Mouse (Mus musculus) kidney, embryonic 16.5 days (tissue): Measurements from ENCODE around the gene Slc9a6. TPM values are rescaled to one million over a fixed set of nuclear protein-coding genes. Genes with fewer than 3 reads are reported as not detected.

ENCODE experiments used
- ATAC-seq: fragments of 200-750 bp; cut with Nextera tagmentation; 2 replicates; pipeline ENCODE4 v1.8.0; 2017; ENCODE audit warnings: moderate TSS enrichment; ENCODE audit not compliant: low FRiP score, low TSS enrichment
- H3K27ac ChIP-seq: fragments of 300-500 bp; sonication (generic); 2 replicates; pipeline ENCODE4 v1.5.1; 2014; ENCODE audit warnings: low read length
- H3K27me3 ChIP-seq: fragments of 300-500 bp; sonication (generic); 2 replicates; pipeline ENCODE4 v1.6.1; 2014; ENCODE audit warnings: low read length, control low read depth, mixed read lengths; ENCODE audit not compliant: insufficient read depth
- H3K36me3 ChIP-seq: fragments of 300-500 bp; sonication (generic); 2 replicates; pipeline ENCODE4 v1.6.1; 2014; ENCODE audit warnings: low read length, control low read depth, mixed read lengths; ENCODE audit not compliant: insufficient read depth
- H3K4me1 ChIP-seq: fragments of 300-500 bp; sonication (generic); 2 replicates; pipeline ENCODE4 v1.6.1; 2014; ENCODE audit warnings: low read length, control low read depth, mixed read lengths; ENCODE audit not compliant: insufficient read depth
- H3K4me2 ChIP-seq: fragments of 300-500 bp; sonication (generic); replicated peaks from 2 replicates; pipeline ENCODE4 v1.6.1; 2014; ENCODE audit warnings: low read depth, low read length
- H3K4me3 ChIP-seq: fragments of 300-500 bp; sonication (generic); 2 replicates; pipeline ENCODE4 v1.5.1; 2014; ENCODE audit warnings: mild to moderate bottlenecking, low read length
- H3K9ac ChIP-seq: fragments of 300-500 bp; sonication (generic); replicated peaks from 2 replicates; pipeline ENCODE4 v1.6.1; 2014; ENCODE audit warnings: low read length
- H3K9me3 ChIP-seq: fragments of 300-500 bp; sonication (generic); 2 replicates; pipeline ENCODE4 v1.6.1; 2016; ENCODE audit warnings: low read length, control low read depth
- WGBS: fragments of 180-500 bp; shearing (Covaris S2); extraction: QIAGEN DNeasy Blood & Tissue Kit; methylation state at CpG from one replicate; pipeline ENCODE4 v1.1.7; 2014; 5-methylcytosine and 5-hydroxymethylcytosine counted together
- polyA plus RNA-seq: library from polyadenylated mRNA; unstranded; fragments of >200 nt; fragmentation: Nextera tagmentation; extraction: Ambion mirVana; gene quantifications from 2 replicates; pipeline ENCODE4 v1.2.1, GENCODE M21; 2015

Slc9a6 gene
- polyA plus RNA-seq, 1 experiment from 2014 or later: 13.1 TPM

DNA sequence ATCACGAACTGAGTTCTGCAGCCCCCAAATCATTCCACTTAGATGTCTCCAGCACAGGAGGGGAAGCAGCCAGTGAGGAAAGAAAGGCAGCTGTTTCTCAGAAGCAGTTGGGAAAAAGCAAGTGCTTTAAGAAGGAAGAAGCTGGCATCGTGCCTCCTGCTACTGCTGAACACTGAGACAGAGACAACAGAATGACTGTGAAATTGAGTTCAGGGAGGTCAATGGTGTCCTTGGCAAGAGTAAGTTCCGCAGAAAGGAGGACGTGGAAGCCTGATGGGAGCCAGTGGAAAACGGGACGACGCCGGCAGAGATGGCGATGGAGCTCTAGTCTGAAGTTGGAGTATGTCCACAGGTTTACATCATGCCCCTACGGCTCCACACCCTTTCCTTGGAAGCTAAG, 74.0 kb downstream of the Slc9a6 start:
- WGBS: 87% methylated on average over 10 of the region's 10 CpGs
- no peak for ATAC-seq

DNA sequence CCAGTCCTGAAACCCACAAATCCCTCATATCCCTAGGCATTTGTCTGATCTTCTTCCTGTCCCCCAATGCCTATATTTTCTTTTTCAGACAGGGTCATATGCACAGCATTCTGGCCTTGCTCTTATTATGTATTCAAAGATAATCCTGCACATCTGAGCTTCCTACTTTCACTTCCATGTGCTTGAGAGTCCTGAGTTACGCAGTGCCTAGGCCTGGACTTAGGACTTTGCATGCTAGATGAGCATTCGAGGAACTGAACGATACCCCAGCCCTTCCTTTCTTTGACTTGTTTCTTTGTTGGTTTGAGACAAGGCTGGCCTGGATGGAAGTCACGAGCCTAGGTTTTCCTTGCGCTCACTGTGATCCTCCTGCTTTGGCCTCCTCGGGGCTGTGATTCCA, 83.0 kb downstream of the Slc9a6 start:
- Histone ChIP-seq H3K27ac (no peak overlapping the region), H3K27me3 (no peaks in the 10 kb centered on the region), H3K4me2 (no peak overlapping the region), H3K9ac (no peak overlapping the region), H3K4me3 (no peak overlapping the region), H3K36me3 (no peaks in the 10 kb centered on the region), H3K9me3 (no peaks in the 10 kb centered on the region), H3K4me1 (no peaks in the 10 kb centered on the region)
- 78% methylated on average over 6 of the region's 6 CpGs for WGBS
- no peak for ATAC-seq

More for the DNA sequence above, 74.0 kb downstream of the Slc9a6 start:
- Histone ChIP-seq H3K36me3 (no peaks in the 10 kb centered on the region), H3K9ac (no peak overlapping the region), H3K27me3 (no peaks in the 10 kb centered on the region), H3K27ac (no peak overlapping the region), H3K4me2 (no peak overlapping the region), H3K9me3 (no peaks in the 10 kb centered on the region), H3K4me1 (no peaks in the 10 kb centered on the region), H3K4me3 (no peak overlapping the region)

DNA sequence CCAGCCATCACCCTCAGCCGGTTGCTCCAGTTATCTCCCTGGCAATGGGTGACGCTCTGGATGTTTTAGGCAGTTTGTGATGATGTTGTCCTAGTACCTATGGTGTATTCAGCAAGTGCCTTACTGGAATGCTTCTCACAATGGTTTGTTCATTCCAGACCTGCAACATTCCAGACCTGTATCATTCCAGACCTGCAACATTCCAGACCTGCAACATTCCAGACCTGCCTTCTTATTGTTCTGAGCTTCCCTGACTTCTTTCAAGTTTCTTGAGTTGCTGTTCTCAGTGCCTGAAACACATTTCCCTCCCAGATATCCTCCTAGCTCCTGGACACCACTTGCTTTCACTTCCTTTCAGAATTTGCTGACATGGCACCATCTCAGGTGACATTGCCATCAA, 85.0 kb downstream of the Slc9a6 start:
- no peak overlapping the region for H3K4me2 ChIP-seq
- no peak for ATAC-seq
- no peak overlapping the region for H3K4me3 ChIP-seq
- no peaks in the 10 kb centered on the region for H3K4me1 ChIP-seq
- no peaks in the 10 kb centered on the region for H3K9me3 ChIP-seq
- no peak overlapping the region for H3K9ac ChIP-seq
- no peak overlapping the region for H3K27ac ChIP-seq
- no peaks in the 10 kb centered on the region for H3K27me3 ChIP-seq
- H3K36me3 ChIP-seq: no peaks in the 10 kb centered on the region
- WGBS: 88% methylated on average over 2 of the region's 2 CpGs

DNA sequence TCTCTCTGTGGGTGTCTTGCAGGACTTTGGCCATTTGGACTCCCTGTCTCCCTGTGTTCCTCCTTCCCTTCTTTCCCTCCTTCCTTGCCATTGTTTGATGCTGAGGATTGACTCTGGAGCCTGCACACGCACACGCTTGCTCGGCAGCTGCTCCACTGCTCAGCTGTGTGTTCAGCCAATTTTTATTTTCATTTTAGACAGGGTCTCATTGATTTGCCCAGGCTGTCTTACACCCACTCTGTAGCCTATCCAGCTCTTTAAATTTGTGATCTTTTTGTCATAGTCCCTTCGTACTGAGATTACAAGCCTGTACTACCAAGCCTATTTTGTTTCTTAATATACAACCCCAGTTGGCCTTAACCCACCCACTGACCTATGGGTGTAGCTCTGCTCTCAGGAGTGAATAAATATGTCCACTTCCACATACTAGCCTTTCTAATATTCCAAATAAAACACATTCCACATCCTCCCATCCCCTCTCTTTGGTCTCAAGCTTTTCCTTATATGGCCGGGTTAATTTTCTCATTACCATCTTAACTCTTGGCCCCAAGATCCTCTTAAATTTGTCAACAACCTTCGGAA, 87.7 kb downstream of the Slc9a6 start:
- H3K4me2 ChIP-seq: no peak overlapping the region
- 60% methylated on average over 6 of the region's 6 CpGs for WGBS
- no peaks in the 10 kb centered on the region for H3K9me3 ChIP-seq
- ATAC-seq: peak; percentile 74; the same call in 1 of the 2 replicates
- H3K4me1 ChIP-seq: no peaks in the 10 kb centered on the region
- no peaks in the 10 kb centered on the region for H3K27me3 ChIP-seq
- H3K27ac ChIP-seq: no peak overlapping the region
- H3K9ac ChIP-seq: no peak overlapping the region
- no peaks in the 10 kb centered on the region for H3K36me3 ChIP-seq
- H3K4me3 ChIP-seq: no peak overlapping the region

DNA sequence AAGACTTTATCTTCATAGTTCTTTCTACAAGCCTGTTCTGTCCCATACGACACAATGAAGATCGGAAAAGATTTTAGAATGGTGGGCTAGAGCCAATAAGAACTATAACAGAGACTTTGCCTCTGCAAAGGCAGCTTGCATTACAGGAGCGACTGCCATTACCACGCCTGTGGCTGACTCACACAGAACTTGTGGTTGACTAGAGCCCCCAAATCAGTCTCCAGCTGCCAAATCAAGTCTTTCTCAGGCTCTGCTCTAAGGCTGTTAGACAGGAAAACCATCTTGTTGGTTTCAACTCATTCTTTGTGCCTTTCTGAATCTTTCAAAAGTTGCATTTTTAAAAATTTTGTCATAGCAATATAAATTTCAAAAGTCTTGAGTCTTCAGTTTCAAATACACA, 88.3 kb downstream of the Slc9a6 start:
- Histone ChIP-seq H3K4me3 (no peak overlapping the region), H3K36me3 (no peaks in the 10 kb centered on the region), H3K4me1 (no peaks in the 10 kb centered on the region), H3K27me3 (no peaks in the 10 kb centered on the region; the same call in 1 of the 2 replicates), H3K9ac (no peak overlapping the region), H3K27ac (no peak overlapping the region), H3K9me3 (no peaks in the 10 kb centered on the region), H3K4me2 (no peak overlapping the region)
- no peak for ATAC-seq
- WGBS: 68% methylated on average over 4 of the region's 4 CpGs

DNA sequence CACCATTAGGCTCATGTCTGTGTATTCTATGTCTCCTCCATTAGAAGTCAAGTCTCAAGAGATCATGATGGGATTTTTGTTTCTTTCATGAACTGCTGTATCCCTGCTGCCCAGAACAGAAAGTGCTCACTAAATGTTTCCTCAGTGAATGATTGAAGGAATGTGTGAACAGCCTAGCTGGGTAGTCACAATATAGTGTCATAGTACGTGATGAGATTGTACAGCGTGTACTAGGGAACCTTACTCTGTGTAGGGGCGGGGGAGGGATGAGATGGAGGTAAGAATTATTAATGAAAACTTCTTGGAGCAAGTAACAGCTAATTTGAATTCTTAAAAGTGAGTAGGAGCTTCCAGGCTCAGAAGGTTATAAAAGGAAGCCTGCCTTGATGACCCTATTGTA, 91.7 kb downstream of the Slc9a6 start:
- Histone ChIP-seq H3K4me3 (no peak overlapping the region), H3K9ac (no peak overlapping the region), H3K4me2 (no peak overlapping the region), H3K36me3 (no peaks in the 10 kb centered on the region), H3K9me3 (no peaks in the 10 kb centered on the region), H3K4me1 (no peaks in the 10 kb centered on the region), H3K27ac (no peak overlapping the region), H3K27me3 (no peaks in the 10 kb centered on the region; the same call in 1 of the 2 replicates)
- 62% methylated on average over 3 of the region's 3 CpGs for WGBS
- peak; percentile 76; the same call in 1 of the 2 replicates for ATAC-seq

DNA sequence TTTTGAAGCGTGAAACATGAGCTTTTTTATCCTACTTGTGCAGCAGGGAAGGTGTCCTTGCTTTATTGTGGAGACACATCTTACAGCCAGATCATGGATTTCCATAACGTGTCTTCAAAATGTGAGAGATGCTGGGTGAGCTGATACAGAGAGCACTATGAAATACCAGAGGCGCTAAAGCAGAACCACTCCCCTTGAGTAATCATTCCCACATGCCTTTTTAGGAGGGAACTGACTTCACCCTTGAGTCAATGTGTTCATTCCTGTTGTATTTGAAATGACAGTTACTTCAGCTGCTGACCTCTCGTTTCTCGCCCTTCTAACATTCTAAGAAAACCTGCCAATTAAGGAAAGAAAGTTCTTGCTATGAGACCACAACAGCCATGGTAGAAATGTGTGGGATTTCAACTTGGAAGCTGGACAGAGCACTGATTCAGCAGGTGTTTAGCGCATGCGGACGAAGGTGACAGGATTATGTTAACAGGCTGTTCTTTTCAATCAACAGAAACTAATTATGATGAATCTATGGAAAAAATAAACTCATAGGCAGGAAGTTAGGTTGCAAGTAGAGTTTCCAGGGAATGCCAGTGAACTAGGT, 94.5 kb downstream of the Slc9a6 start:
- H3K4me1 ChIP-seq: no peaks in the 10 kb centered on the region
- H3K9me3 ChIP-seq: no peaks in the 10 kb centered on the region
- no peak overlapping the region for H3K27ac ChIP-seq
- no peak overlapping the region for H3K9ac ChIP-seq
- WGBS: 76% methylated on average over 8 of the region's 8 CpGs
- H3K4me3 ChIP-seq: no peak overlapping the region
- H3K4me2 ChIP-seq: no peak overlapping the region
- H3K36me3 ChIP-seq: no peaks in the 10 kb centered on the region
- H3K27me3 ChIP-seq: no peaks in the 10 kb centered on the region; the same call in 1 of the 2 replicates
- no peak for ATAC-seq

DNA sequence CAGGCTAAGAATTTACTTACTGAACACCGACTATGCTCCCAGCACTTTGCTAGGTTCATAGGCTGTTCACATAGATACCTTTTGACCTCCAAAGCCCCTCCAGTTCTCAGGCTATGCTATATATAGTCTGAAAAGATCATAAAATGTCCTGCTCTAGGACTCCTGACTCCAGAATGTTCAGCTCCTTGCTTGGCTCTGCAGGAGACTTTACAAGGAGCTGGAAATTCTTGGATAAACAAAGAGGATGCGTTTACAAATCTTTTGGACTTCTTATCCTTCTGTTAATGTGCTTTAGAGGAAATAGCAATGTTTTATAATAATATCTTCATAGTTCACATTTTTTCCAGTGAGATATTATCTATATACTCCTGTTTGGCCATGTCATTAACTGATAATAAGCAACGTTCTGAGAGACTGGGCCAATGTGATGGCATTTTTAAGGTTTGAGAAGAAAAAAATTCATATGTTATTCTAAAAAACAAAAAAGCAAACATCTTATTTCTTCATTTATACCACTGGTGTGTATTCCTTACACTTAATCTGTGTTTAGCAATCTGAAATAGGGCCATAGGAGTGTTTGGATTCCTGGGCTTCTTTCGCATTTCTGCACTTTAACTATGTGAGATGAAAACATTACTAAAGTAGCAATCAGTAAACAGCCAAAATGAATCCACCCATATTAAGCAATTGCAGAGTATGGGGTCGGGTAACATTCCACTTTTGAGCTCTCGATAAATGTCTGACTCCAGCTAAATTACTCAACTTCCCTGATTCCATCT, 99.2 kb downstream of the Slc9a6 start:
- Histone ChIP-seq H3K4me1 (no peaks in the 10 kb centered on the region), H3K4me3 (no peak overlapping the region), H3K9ac (no peak overlapping the region), H3K4me2 (no peak overlapping the region), H3K9me3 (no peaks in the 10 kb centered on the region), H3K27ac (no peak overlapping the region), H3K27me3 (peaks cover 2% of the 10 kb centered on the region; the same call in 1 of the 2 replicates), H3K36me3 (no peaks in the 10 kb centered on the region)
- 72% methylated on average over 6 of the region's 6 CpGs for WGBS
- no peak for ATAC-seq

DNA sequence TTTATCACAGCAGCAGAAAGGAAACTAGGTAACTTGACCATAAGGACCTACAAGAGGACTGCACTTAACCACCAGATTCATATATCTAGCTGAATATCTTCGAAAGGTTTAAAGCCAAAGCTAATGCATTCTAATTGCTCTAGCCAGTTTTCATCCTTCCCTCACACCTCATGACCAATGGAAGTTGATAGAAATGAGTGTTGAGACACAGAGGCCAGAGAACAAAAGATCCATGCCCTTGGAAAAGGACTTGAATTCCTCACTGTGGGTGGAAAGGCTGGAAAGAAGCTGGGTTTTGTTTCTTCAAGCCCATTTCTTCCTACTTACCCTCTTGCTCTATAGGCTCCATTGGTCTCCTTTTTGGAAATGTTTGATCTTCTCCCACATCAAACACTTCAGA, 101.0 kb downstream of the Slc9a6 start:
- ATAC-seq: no peak
- WGBS: 80% methylated on average over 1 of the region's 1 CpGs

DNA sequence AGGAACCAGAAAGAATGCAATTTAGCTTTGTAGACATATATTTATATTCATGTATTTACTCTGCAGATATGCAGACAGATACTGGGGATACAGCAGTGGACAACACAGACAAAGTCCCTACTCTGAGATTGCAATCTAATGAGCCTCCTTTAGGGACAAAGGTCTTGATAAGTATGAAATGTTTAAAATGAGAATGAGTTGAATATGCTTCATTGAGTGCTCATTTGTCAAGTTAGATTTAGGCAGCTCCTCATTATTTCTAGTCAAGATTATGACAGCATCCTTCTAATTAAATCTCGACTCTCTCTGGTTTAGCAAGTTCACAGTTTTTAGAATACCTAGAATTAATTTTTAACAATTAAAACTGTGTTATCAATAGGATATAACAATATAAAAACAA, 103.1 kb downstream of the Slc9a6 start:
- no peaks in the 10 kb centered on the region for H3K4me1 ChIP-seq
- 82% methylated on average over 1 of the region's 1 CpGs for WGBS
- H3K27ac ChIP-seq: no peak overlapping the region
- no peaks in the 10 kb centered on the region for H3K9me3 ChIP-seq
- H3K9ac ChIP-seq: no peak overlapping the region
- no peak overlapping the region for H3K4me3 ChIP-seq
- no peak for ATAC-seq
- H3K27me3 ChIP-seq: peaks cover 2% of the 10 kb centered on the region; the same call in 1 of the 2 replicates
- no peak overlapping the region for H3K4me2 ChIP-seq
- H3K36me3 ChIP-seq: no peaks in the 10 kb centered on the region

More for the DNA sequence above, 101.0 kb downstream of the Slc9a6 start:
- no peaks in the 10 kb centered on the region for H3K9me3 ChIP-seq
- H3K36me3 ChIP-seq: no peaks in the 10 kb centered on the region
- no peak overlapping the region for H3K4me3 ChIP-seq
- H3K9ac ChIP-seq: no peak overlapping the region
- H3K27ac ChIP-seq: no peak overlapping the region
- H3K4me2 ChIP-seq: no peak overlapping the region
- H3K27me3 ChIP-seq: peaks cover 2% of the 10 kb centered on the region; the same call in 1 of the 2 replicates
- H3K4me1 ChIP-seq: no peaks in the 10 kb centered on the region
